Mouse (Mus musculus) adrenal gland, adult 18-20 months (tissue): ENCODE results near the gene 1700016D06Rik. TPM values are rescaled to one million over a fixed set of nuclear protein-coding genes. Genes with fewer than 3 reads are reported as not detected.

Experiments used
- DNase-seq, 2 experiments: peaks; one replicate each; pipeline ENCODE4 v3.0.0; 2021 to 2022; ENCODE audit warnings: low spot score in 2 of 2
- microRNA-seq, 2 experiments: library from miRNA; unstranded; fragments of <30 nt; microRNA quantifications; one replicate each; pipeline ENCODE4 v1.2.0; 2021; ENCODE audit warnings: borderline number of aligned reads in 2 of 2
- total RNA-seq, 2 experiments: library from RNA; stranded (reverse); gene quantifications; 1 replicate in 1 of 2; 2 replicates in 1 of 2; pipeline ENCODE4 v1.2.3; 2021

1700016D06Rik gene
- total RNA-seq, 2 experiments from 2014 or later: not detected

DNA sequence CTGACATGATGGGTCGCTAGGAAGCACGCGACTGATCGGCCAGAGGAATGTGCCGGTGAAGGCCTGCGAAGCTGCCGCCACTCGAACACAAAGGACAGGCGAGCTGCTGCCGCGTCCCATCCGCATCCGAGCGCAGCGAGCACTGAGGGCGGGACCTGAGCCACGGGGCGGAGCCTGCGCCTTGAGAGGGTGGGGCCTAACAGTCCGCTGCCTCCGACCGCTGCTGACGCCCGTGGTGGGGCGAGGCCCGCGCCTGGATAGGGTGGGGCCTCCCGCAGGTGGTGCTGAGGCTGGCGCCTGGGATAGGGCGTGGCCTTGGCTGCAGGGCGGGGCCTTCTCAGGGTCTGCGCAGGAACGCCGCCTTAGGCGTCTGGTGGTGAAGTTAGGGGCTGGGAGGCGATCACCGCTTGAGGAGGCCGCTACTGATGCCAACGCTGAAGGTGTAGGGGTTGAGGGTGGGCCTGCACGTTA, 65.2 kb downstream of the 1700016D06Rik start, which contains the start of gene Ankrd10:
Ankrd10 (minus strand) TSS at position 147 of the 471 bp plus-strand sequence.
- DNase-seq: peak; percentile 95 to 96

DNA sequence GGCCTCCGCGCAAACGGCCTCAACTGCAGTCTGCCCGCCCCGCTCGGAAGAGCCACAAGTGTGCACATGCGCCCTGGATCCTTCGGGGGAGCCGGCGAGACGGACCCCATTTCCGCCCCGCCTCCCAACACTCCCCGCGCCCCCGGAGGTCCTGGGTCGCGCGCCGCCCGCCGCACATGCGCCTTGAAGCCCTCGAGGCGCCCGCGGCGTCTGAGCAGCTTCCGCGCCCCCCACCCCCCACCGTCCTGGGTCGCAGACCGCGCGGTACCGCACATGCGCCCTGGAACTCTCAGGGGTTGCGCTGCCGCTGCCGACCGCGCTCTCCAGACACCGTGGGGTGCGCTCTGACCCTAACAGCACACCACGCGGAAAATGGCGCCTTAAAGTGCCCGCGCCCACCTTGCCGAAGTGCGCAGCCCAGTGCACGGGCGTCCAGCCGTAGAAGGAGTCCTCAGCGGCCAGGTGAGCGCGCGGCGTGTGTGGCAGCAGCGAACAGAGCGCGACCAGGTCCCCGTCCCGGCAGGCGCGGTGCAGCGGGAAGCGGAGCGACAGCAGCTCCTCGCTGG, 65.8 kb downstream of the 1700016D06Rik start:
- peak; percentile 83 for DNase-seq

DNA sequence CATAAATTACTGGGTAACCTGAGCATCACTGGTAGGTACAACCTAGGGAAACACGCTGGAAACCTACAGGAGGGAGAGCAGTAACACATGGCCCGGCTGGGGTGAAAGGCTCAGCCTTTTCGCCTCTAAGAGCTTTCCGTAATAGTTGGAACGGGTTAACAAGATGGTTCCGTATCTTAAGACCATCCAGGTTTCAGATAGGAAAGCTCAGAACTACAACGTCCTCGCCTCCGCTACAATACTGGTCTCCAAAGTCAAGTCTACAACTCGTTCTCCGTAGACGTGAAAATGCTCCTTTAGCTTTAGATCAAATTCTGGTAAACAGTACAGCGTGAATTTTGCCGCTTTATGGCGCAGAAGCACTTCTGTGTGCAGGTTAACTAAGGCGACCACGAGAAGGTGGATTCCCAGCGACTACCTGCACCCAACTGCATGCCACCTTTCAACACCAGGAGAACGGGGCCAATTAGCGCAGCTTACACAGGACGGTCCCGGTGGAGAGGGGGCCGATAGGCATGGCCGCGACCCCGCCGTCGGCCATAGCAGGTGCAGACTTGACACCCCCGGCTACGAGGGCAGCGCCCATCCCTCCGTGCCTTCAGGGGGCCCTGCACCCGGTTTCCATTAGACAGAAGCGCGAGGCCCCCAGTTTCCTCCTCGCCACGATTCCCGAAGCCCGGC, 66.4 kb downstream of the 1700016D06Rik start:
- no peak for DNase-seq

DNA sequence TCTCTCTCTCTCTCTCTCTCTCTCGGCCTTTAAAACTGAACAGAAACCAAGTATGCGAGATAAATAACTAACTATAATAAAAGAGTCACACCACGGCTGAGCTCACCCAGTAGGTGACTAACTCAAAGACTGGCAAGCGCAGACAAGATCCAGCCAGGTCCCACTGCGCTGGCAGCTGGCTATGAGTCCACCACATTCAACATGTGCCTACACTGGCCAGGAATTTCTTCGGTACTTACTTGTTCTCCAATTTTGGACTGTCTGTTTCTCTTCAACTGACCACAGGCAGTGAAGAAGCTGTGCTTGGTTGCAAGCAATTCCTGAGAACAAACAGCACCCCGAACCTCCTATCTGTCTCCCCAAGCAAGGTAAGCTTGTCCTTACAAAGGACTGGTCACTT, 67.4 kb downstream of the 1700016D06Rik start:
- peak in 1 of 2 experiments; percentile 45 for DNase-seq

DNA sequence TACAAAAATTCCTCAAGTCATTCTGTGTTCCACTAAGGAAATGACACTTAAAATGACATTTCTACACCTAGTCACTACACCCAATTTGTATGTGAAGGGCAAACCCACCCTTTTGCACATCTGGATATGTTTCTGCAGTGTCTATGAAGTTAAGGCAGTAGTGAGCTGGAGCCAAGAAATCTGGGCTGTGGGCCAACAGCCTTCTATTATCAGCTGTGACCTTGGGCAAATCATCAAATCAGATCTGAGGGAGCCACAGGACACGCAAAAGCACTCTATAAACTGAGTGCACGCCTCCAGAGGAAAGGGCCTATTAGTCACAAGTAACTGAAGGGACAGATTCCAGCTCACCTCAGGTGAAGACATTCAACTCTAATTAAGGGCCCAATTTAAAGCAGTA, 68.5 kb downstream of the 1700016D06Rik start:
- DNase-seq: peak; percentile 71 to 76

DNA sequence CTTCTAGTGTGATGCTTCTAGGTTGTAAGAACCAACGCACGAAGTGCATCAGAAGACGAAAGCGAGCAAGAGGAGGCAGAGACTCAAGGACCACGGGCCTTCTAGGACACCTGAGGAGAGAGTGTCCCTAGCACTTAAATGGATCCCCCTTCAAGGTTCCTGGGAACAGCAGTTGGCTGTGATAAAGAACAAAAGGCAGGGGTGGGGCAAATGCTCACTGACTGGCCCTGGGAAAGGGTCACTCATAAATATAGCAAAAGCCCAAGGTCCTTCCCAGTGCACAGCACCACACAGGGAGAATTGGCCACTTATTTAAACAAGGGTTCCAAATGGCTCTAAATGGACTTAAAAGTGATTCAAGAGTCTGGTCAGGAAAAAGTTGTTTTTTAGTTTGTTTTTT, 71.7 kb downstream of the 1700016D06Rik start:
- DNase-seq: no peak

DNA sequence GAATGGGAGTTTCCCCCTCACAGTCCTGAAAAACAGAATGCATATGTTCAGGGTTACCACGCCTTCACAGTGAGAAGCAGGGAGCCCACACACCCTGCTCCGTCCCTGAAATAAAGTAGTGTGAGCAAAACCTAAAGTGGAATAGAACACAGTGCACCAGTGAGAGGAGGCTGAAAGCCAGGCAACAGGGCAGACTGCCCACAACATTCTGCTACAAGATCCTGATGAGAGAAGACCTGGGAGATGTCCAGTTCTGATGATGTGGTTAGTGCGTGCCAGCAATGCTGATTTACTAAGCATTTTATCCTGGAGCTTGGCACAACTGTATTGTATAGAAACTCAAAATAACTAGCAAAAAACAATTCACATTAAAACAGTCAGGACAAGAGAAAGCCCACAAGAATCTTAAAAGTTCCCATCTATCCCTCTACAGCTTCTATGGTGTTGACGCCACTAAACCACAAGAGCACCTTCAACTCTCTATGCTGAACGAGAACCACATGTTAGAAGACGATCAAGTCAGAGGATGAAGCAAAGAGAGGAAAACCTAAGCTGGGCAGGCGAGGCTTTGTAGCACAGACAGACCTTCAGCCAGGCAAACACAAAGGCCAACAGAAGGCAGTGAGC, 72.2 kb downstream of the 1700016D06Rik start:
- no peak for DNase-seq

DNA sequence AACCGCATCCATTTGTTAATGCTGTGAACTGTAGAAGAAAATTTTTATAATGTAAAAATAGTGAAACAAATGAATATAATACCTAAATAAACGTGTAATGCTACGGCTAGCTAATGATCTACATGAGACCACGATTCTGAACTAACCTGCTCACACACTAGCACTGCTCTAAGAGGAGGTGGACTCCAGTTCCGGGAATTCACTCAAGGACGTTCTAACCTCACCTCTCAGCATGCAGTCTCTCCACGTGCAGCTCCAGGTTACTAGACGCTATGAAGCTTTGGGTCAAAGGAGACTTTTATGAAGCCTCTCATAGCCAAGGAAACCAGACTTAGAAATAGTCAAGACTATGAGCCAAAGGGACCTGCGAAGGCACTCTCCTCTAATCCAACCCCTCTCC, 73.1 kb downstream of the 1700016D06Rik start:
- no peak for DNase-seq

DNA sequence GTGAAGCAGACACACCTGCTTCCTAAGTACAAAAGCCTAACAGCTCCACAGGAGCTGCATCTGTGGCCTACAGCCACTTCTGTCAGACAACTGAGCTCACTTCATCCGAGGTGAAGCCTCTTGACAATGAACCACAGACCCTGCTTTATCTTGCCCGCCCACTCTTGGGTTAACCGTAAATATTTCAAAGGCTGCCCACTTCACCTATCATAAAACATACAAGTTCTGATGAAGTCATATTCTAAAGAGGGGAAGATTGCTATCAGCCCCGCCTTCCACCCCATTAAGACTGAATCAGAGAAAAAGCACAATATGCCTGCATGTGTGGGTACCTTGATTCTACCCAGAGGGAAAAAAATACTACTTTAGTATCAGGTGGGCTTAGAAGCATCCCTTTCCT, 75.8 kb downstream of the 1700016D06Rik start:
- no peak for DNase-seq

DNA sequence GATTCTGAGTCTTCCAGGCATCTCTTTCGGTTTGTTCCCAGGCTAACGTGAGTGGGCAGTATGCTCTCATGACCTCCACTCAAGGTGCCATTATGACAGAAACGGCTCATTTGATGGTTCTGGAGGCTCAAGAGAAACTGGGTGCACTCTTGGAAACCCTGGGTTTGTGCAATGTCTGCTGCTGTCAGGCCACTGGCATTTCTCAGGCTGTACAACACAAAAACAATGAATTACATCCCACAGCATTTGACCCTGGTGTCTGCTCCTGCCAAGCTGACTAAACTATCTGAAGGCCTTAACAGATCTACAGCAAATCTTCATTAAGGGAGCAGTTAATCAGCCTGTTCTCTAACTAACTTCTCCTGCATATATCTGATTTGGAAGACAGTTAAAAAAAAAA, 81.8 kb downstream of the 1700016D06Rik start:
- no peak for DNase-seq

DNA sequence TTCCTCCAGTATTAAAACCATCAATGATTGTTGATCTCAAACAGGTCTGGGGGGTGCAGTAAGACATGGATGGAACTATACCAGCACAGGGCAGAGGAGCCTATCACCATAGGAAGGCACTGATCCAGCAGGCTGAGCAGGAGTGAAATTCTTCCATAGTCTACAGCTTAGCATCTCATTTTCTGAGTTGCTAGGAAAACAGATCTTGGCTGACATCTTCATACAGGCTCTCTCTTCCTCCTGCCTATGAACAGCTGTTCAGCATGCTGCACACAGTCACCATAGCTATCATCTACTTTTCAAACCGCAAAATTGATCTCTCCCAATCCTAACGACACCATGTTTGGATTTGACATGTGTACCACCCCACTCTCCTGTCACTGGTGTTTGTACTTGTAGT, 82.8 kb downstream of the 1700016D06Rik start:
- DNase-seq: no peak

DNA sequence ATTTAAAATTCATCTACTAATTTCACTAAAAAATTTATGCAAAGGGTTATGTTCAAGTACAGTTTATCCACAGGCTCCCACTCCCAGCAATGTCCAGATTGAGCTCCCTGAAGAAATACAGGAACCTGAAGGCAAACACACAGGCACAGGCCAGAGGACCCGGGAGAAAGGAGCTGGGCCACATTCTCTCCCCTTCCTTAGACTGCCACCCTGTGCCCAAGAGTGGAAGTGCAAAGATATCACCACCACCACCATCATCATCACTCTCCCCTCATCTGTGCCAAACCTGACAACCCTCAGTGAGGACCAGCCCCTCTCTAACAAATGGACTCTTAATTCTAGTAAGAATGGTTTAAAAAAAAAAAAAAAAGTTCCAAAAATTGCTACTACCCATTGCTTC, 84.6 kb downstream of the 1700016D06Rik start:
- DNase-seq: peak; percentile 46 to 55

DNA sequence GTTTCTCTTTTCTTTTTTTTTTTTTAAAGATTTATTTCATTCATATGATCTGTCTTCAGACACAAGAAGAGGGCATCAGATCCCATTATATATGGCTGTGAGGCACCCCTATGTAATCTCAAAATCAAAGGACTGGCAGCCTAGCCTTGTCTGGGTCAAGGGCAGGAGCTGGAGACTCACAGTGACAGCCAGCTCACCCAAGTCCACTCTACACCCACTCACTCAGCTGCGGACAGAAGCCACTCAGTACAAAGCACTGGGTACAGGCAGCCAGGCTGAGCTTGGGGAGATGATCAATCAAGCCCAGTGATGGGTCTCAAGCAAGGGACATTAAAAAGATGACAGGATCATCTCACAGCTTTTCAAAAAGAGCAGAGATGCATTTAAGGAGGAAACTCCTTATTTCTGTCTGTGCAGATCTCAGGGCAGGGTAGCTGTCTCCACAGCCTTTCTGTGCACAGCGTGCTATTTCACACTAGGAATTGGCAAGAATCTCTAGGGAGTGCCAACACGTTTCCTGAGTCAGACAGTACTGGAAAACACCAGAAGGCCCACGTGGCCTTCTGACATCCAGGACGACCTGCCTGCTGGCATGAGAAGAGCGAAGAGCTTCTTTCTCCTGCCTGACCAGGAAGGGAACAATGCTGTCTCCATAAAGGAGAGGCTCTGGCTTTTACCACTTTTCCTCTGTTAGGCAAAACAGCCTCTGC, 86.6 kb downstream of the 1700016D06Rik start:
- peak in 1 of 2 experiments; percentile 38 for DNase-seq

DNA sequence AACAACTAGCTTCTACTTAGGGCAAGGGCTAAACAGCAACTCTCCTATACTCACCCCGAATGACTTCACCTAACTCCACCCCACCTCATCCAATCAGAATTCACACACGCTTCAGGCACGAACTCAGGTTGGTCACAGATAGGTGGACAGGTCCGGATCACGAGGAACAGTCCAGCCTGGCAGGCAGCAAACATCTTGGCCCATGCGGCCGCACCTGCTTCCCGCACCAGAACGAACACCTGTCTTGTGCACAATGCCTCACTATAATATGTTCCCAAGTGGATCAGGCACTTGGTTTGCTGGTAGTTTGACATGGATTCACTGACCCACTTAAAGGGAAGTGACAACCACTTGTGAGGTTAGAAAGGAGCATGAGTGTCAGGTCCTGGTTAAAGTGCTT, 92.0 kb downstream of the 1700016D06Rik start:
- no peak for DNase-seq

Small RNA genes lying within 50 kb of the gene (microRNA-seq; reads per million reads assigned to microRNA genes)
- 1.2 to 1.4 reads per million in 2 experiments for gene Mir7238

Other genes starting within 250 kb of the 1700016D06Rik start
- 1 to 10 TPM; 6.9 to 7.5 TPM for gene Rab20, start 222.4 kb downstream of the 1700016D06Rik start, total RNA-seq
- gene Naxd, start 203.6 kb downstream of the 1700016D06Rik start, total RNA-seq: 10 to 100 TPM; 67.0 to 72.6 TPM
- 10 to 100 TPM; 49.3 to 54.2 TPM for gene Cars2, start 150.3 kb downstream of the 1700016D06Rik start, total RNA-seq
- 10 to 100 TPM; 30.3 to 36.6 TPM for gene Ing1, start 145.5 kb downstream of the 1700016D06Rik start, total RNA-seq
- 10 to 100 TPM; 39.5 to 46.3 TPM for gene Ankrd10, start 65.3 kb downstream of the 1700016D06Rik start, total RNA-seq
- gene Arhgef7, start 26.7 kb upstream of the 1700016D06Rik start, total RNA-seq: 10 to 100 TPM; 36.6 to 38.3 TPM
- gene Tex29, start 139.4 kb upstream of the 1700016D06Rik start, total RNA-seq: under 1 TPM in 1 of 2 experiments, not detected in 1; 0.70 TPM